Mouse (Mus musculus) spleen, postnatal 10 days (tissue): ENCODE measurements around the gene Sema3c.

Experiments
- DNase-seq, 2 experiments: peaks; one replicate each; pipeline ENCODE4 v3.0.0; 2021 to 2022; ENCODE audit warnings: low spot score in 2 of 2

Gene Sema3c

DNA sequence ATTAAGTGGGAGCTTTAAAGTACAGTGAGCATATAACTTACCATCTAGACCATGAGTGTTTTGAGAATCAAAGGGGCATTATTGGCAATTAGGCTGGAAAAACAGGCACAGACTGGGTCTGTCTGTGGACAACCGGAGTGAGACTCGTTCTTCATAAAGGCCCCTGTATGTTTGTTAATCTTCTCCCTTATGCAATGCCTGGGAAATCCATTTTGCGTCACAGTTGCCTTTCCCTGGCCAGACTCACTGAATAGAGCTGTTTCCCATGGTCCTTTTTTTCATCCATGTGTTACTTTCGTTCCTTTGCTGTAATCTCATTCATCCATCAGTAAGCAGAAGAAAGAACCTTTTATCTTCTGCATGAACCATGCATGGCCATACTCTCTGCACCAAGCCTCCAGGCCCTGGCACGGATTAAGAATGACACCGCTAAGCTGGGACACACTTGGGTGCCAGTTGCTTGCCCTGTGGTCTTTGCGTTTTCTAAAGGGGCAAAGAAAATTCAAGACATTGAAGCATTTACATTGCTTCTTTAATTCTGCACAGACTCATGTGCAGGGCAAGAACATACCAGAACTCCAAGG, 73.7 kb downstream of the Sema3c start:
- no peak for DNase-seq

GRCm38 (mm10) chr5:17648865-17649542, 74.9 kb downstream of the Sema3c start:
- no peak for DNase-seq

DNA sequence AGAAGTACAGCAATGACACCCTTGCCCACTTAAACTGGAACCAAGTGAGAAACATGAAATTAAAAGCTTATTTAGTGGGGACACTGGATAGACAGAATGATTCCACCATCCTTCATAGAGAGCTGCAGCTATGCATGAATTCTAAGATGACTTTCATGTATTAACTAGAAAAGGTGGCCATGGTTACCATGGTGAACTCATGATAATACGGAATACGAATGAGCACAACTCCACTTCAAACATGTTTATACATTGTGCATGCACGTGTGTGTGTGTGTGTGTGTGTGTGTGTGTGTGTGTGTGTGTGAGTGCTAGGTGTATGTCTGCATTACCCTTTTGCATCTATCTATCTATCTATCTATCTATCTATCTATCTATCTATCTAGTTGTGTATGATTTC, 87.1 kb downstream of the Sema3c start:
- no peak for DNase-seq

DNA sequence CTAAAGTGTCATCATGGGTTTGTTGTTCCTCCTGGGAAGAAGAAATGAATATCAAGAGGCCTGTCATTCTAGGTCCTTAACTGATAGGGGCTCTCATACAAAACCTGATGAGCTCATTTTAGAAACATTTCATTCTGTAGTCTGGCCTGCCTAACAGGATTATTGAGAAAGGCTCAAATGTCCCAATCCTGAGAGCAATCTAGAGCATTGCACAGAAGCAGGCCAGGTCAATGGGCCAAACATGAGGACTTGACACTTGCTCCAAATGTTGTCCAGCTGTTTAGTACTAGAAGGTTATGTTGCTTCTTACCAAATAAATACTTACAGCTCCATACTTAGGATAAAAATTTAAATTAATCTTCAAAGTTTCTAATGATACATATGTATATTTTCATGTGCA, 97.3 kb downstream of the Sema3c start:
- DNase-seq = no peak

- no peak for DNase-seq
Observed at GRCm38 (mm10) chr5:17680862-17681261, 106.8 kb downstream of the Sema3c start.

GRCm38 (mm10) chr5:17689121-17689520, 115.0 kb downstream of the Sema3c start:
- DNase-seq = no peak

DNA sequence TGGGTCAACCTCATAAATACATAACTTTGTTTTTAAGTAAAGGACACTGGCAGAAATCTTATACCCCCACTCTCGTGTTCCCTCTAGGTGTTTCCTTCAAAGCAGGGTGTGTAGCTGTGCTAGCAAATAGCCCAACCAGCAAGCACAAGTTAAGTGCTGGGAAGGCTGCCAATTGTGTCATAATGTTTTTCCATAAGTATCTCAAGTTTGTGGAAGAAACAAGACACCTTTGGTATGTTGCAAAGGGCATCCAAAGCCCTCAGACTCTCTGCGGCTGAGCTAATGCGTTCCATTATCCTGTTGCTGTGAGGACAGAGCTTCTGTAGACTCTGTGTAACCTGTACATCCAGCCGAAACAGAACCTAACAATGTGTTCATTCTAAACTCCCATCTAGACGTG, 115.5 kb downstream of the Sema3c start:
- no peak for DNase-seq

- DNase-seq = no peak
Observed at GRCm38 (mm10) chr5:17695366-17695765, 121.3 kb downstream of the Sema3c start.

GRCm38 (mm10) chr5:17698905-17699304, 124.8 kb downstream of the Sema3c start:
- DNase-seq = no peak

DNA sequence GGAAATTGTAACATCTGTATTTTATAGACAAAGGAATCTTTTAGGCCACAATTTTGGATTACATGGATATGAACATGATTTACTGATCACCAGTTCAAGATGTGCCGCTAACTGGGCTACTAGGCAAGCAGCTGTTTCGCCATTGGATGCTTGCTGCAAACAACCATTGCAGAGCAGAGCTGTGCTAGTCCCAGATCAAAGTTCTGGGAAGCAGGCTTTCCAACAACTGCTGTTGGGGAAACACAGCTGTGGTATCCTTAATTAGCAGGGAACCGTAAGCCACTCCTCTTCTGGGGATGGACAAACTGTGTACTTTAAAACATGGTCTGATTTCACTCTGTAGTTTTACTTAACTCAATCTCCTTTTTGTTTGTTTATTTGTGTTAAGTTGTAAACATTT, 130.1 kb downstream of the Sema3c start:
- no peak for DNase-seq

- no peak for DNase-seq
Observed at GRCm38 (mm10) chr5:17707086-17707485, 133.0 kb downstream of the Sema3c start.

DNA sequence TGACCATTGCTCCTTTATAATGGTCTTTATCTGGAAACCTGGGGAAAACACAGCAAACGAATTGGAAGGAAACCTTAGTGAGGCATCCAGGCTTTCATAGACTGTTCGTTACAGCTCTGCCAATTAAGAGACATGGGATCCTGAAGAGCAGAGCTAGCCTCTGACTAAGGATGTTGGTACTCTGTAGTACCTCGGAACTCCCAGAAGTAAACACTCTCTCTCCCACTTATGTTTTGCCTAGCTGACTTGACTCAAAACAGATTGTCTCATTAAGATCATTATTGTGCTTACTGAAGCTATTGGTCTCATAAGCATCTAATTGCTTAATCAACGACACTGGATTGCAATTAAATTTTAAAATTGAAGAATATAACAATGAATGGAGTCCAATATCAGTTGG, 138.3 kb downstream of the Sema3c start:
- DNase-seq = no peak

GRCm38 (mm10) chr5:17715206-17715605, 141.1 kb downstream of the Sema3c start:
- DNase-seq = no peak

GRCm38 (mm10) chr5:17720011-17720410, 145.9 kb downstream of the Sema3c start:
- no peak for DNase-seq

- DNase-seq = no peak
Observed at GRCm38 (mm10) chr5:17724031-17724430, 149.9 kb downstream of the Sema3c start.

- DNase-seq = no peak
Observed at GRCm38 (mm10) chr5:17728047-17728446, 154.0 kb downstream of the Sema3c start.

DNA sequence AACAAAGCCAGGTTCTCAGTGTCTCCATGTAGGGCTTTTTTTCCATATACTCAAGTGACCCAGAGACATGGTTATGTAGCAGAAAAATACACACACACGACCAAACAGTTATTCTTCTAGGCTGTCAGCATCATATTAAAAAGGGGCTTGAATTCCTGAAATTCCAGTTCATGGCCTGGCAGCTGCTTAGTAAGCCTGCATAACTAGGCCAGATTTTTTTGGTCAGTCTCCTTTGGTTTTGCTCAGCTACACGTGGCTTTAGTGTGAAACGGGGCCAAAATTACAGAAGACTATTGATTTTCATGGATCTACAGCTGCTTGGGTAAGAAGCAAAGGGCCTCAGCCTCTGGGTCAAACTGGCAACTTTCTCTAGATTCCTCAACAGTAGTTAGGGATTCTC, 165.7 kb downstream of the Sema3c start:
- DNase-seq = no peak

- DNase-seq = no peak
Observed at GRCm38 (mm10) chr5:17746520-17746919, 172.4 kb downstream of the Sema3c start.

- no peak for DNase-seq
Observed at GRCm38 (mm10) chr5:17747143-17747542, 173.1 kb downstream of the Sema3c start.

DNA sequence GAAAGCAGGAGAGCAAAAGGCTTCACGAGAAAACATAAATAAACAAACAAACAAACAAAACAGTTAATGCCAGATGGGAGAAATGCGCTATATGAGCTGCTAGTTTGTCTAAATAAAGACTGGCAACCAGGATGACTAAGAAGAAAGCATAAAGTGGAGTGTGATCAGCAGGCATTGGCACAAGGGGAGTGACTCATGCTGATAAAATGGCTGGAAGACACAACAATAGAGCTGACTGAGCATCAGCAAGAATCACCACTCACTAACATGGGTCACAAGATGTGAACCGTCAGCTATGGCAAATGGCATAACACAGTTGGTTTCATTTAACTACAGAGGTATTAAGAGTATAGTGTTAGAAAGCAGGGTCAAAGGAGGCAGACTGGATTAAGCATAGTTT, 174.2 kb downstream of the Sema3c start:
- DNase-seq = no peak

GRCm38 (mm10) chr5:17753471-17754005, 179.5 kb downstream of the Sema3c start:
- no peak for DNase-seq

DNA sequence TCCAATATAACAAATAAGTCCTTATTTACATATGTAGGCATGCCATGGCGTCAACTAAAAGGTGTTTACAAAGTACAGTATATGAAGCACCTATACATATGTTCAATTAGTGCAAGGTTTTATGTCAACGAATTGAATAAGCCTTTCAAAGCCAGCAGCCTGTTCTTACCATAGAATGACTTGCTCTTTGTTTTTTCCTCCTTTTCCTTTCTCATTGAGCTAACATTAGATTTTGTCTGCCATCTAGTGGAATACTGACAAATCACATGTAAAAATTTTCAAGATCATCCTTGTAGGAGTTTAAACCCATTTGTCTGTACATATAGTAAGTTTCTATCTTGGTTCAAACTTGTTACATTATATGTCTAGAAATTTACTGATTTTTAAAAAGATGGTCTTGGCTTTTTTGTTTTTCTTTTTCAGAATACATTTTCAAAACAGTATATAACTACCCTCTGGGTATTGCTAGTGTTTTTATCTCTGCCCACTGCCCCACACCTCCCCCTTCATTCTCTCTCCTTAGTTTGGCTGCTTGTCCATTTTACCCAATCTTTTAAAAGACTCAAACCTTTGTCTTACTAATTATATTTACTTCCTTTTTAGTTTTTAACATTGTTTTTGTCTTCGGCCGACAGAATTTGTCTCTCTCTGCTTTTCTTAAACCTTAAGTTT, 192.1 kb downstream of the Sema3c start:
- DNase-seq = no peak

- no peak for DNase-seq
Observed at GRCm38 (mm10) chr5:17770328-17770727, 196.2 kb downstream of the Sema3c start.
